Mouse (Mus musculus) kidney, embryonic 16.5 days (tissue): ENCODE data around the gene Pigk. TPM values are rescaled to one million over a fixed set of nuclear protein-coding genes. Genes with fewer than 3 reads are reported as not detected.
A peak's percentile ranks its signal among the peaks of the same experiment; 100 is the strongest.

ENCODE experiments used
- ATAC-seq: fragments of 200-750 bp; cut with Nextera tagmentation; 2 replicates; pipeline ENCODE4 v1.8.0; 2017; ENCODE audit warnings: moderate TSS enrichment; ENCODE audit not compliant: low FRiP score, low TSS enrichment
- H3K27ac ChIP-seq: fragments of 300-500 bp; sonication (generic); 2 replicates; pipeline ENCODE4 v1.5.1; 2014; ENCODE audit warnings: low read length
- H3K27me3 ChIP-seq: fragments of 300-500 bp; sonication (generic); 2 replicates; pipeline ENCODE4 v1.6.1; 2014; ENCODE audit warnings: low read length, control low read depth, mixed read lengths; ENCODE audit not compliant: insufficient read depth
- H3K36me3 ChIP-seq: fragments of 300-500 bp; sonication (generic); 2 replicates; pipeline ENCODE4 v1.6.1; 2014; ENCODE audit warnings: low read length, control low read depth, mixed read lengths; ENCODE audit not compliant: insufficient read depth
- H3K4me1 ChIP-seq: fragments of 300-500 bp; sonication (generic); 2 replicates; pipeline ENCODE4 v1.6.1; 2014; ENCODE audit warnings: low read length, control low read depth, mixed read lengths; ENCODE audit not compliant: insufficient read depth
- H3K4me2 ChIP-seq: fragments of 300-500 bp; sonication (generic); replicated peaks from 2 replicates; pipeline ENCODE4 v1.6.1; 2014; ENCODE audit warnings: low read depth, low read length
- H3K4me3 ChIP-seq: fragments of 300-500 bp; sonication (generic); 2 replicates; pipeline ENCODE4 v1.5.1; 2014; ENCODE audit warnings: mild to moderate bottlenecking, low read length
- H3K9ac ChIP-seq: fragments of 300-500 bp; sonication (generic); replicated peaks from 2 replicates; pipeline ENCODE4 v1.6.1; 2014; ENCODE audit warnings: low read length
- H3K9me3 ChIP-seq: fragments of 300-500 bp; sonication (generic); 2 replicates; pipeline ENCODE4 v1.6.1; 2016; ENCODE audit warnings: low read length, control low read depth
- WGBS: fragments of 180-500 bp; shearing (Covaris S2); extraction: QIAGEN DNeasy Blood & Tissue Kit; methylation state at CpG from one replicate; pipeline ENCODE4 v1.1.7; 2014; 5-methylcytosine and 5-hydroxymethylcytosine counted together
- polyA plus RNA-seq: library from polyadenylated mRNA; unstranded; fragments of >200 nt; fragmentation: Nextera tagmentation; extraction: Ambion mirVana; gene quantifications from 2 replicates; pipeline ENCODE4 v1.2.1, GENCODE M21; 2015

Pigk gene
- polyA plus RNA-seq, 1 experiment from 2014 or later, result 43.9 TPM

DNA sequence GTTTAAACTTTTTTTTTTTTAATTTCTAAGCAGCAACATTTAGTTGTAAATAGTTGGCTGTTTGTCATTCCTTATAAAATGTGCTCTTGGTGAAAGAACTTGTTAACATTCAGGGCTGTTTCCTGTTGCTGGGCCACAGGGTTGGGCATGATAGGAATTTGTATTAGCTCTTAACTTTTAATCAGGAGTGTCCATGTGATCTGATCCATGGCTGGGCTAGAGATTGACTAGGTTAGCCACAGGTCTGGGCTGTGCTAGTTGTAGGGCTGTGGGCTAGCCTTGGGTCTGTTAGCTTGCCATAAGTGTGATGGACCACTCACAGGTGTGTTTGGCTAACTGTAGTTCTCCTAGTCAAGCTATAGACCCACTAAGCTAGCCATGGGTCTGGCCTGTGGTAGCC, 130.0 kb downstream of the Pigk start:
- Histone ChIP-seq H3K4me2 (no peak overlapping the region), H3K4me3 (no peak overlapping the region), H3K9ac (no peak overlapping the region), H3K27ac (no peak overlapping the region), H3K4me1 (peaks cover 11% of the 10 kb centered on the region; the same call in 1 of the 2 replicates), H3K9me3 (no peaks in the 10 kb centered on the region), H3K36me3 (no peaks in the 10 kb centered on the region), H3K27me3 (no peaks in the 10 kb centered on the region)
- ATAC-seq, result no peak

DNA sequence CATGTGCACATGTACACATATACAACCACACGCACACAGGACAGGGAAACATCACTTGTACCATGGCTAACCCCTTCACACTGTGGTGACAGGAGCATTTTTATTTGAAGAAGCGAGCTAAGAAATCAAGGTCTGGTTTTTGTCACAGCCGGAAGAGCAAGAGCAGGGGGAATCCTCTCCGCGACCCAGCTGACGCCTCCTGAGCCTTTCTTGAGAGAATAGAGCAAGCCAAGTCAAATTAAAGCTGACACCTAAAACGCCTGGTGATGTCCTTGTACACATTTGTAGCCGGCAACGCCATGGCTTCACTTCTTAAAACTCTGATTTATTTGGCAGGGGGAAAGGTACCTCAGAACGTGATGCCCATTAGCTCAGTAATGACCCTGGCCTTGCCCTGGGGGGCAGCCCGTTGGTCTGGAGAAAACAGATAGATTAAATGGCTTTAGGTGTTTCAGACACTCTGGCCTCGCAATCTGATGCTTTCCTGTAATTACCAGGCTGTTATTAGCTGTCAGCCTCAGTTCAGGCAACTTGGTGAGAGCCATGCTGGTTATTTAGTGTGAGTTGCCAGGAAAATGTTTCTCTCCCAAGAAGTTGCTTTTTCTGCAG, 141.2 kb downstream of the Pigk start:
- WGBS, result 24% methylated on average over 12 of the region's 12 CpGs
- H3K4me2 ChIP-seq, result no peak overlapping the region
- ATAC-seq, result peak; percentile 34

DNA sequence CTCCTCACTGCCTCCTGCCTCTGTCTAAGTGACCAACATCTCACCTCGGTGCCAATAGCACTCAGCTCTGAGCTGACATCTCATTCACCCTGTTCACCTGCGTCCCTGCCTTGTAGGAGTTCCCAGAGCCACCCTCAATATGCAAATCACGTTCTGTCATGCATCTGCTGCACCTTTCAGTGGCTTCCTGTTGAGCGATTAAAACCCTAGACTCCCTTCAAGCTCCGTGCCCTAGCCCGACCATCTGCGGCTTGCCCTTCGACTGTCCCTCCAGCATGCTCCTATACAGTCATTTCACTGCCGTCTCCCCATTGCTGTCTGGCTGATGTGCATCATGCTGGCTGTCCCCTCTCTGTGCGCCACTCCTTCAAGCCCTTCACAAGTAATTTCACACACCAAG, 142.2 kb downstream of the Pigk start:
- no peaks in the 10 kb centered on the region for H3K9me3 ChIP-seq
- ATAC-seq, result no peak
- H3K36me3 ChIP-seq, result no peaks in the 10 kb centered on the region
- H3K4me3 ChIP-seq, result no peak overlapping the region
- H3K9ac ChIP-seq, result no peak overlapping the region
- H3K27me3 ChIP-seq, result no peaks in the 10 kb centered on the region
- no peaks in the 10 kb centered on the region; the same call in 1 of the 2 replicates for H3K4me1 ChIP-seq
- H3K4me2 ChIP-seq, result no peak overlapping the region
- no peak overlapping the region for H3K27ac ChIP-seq
- WGBS, result 32% methylated on average over 10 of the region's 10 CpGs

More for the DNA sequence above, 141.2 kb downstream of the Pigk start:
- H3K9me3 ChIP-seq, result no peaks in the 10 kb centered on the region
- H3K4me1 ChIP-seq, result no peaks in the 10 kb centered on the region; the same call in 1 of the 2 replicates
- H3K9ac ChIP-seq, result no peak overlapping the region
- no peaks in the 10 kb centered on the region for H3K27me3 ChIP-seq
- H3K36me3 ChIP-seq, result no peaks in the 10 kb centered on the region
- H3K4me3 ChIP-seq, result no peak overlapping the region
- H3K27ac ChIP-seq, result no peak overlapping the region

GRCm38 (mm10) chr3:152861450-152861849, 147.6 kb downstream of the Pigk start:
- Histone ChIP-seq H3K9ac (no peak overlapping the region), H3K36me3 (no peaks in the 10 kb centered on the region), H3K9me3 (no peaks in the 10 kb centered on the region), H3K4me2 (no peak overlapping the region), H3K27me3 (no peaks in the 10 kb centered on the region), H3K4me1 (no peaks in the 10 kb centered on the region), H3K4me3 (no peak overlapping the region), H3K27ac (no peak overlapping the region)
- 40% methylated on average over 4 of the region's 4 CpGs for WGBS
- ATAC-seq, result peak; percentile 55; the same call in 1 of the 2 replicates

- Histone ChIP-seq H3K9ac (no peak overlapping the region), H3K36me3 (no peaks in the 10 kb centered on the region), H3K9me3 (no peaks in the 10 kb centered on the region), H3K4me1 (no peaks in the 10 kb centered on the region), H3K27me3 (no peaks in the 10 kb centered on the region), H3K27ac (no peak overlapping the region), H3K4me2 (no peak overlapping the region), H3K4me3 (no peak overlapping the region)
- whole genome bisulfite sequencing, result 86% methylated on average over 1 of the region's 1 CpGs
- ATAC-seq, result no peak; the same call in 1 of the 2 replicates
Observed at GRCm38 (mm10) chr3:152861978-152862377, 148.1 kb downstream of the Pigk start.

DNA sequence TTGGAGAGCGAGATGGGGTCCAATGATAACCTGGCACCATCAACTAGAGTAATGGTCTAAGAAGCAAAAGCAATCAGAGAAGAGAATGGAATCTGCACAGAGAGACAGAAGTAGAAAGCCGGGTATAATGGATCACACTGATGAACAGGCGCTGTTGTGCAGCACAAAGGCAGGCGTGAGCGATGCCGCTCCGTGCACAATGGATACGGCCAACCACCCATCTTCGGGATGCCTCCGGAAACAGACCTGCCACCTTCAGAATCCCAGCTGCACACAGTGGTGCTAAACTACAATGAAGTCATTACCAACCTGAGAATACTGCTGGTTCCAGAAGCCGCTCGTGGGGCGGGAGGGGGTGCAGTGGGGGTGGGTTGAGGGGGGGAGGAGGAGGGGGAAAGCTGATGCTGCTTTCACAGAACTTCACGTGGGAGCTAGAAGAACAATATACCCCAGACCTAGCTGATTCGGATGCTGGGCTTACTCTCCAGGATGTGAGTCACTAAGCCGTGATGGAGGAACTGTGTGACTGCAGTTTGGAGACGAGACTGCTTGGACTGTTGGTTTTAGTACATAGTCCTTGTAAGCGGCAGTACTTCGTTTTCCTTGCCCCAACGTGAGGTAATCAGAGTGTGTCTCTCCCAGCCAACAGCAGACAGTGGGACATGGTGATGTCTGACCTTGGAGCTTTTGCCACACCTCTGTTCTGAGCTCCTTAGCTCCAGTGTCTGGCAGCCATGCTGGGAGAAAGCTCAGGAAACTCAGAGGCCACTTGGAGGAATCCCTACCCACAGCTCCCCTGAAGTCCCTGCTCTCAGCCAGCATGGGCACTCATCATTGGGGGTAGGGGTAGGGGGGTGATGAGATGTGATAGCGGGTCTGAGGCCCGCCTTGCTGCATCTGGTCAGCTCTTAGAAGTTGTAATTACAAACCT, 152.4 kb downstream of the Pigk start:
- no peak overlapping the region for H3K27ac ChIP-seq
- H3K4me3 ChIP-seq, result no peak overlapping the region
- H3K27me3 ChIP-seq, result no peaks in the 10 kb centered on the region
- no peaks in the 10 kb centered on the region for H3K36me3 ChIP-seq
- ATAC-seq, result no peak
- H3K4me1 ChIP-seq, result no peaks in the 10 kb centered on the region
- no peak overlapping the region for H3K9ac ChIP-seq
- H3K4me2 ChIP-seq, result no peak overlapping the region
- H3K9me3 ChIP-seq, result no peaks in the 10 kb centered on the region
- WGBS, result 68% methylated on average over 22 of the region's 22 CpGs

DNA sequence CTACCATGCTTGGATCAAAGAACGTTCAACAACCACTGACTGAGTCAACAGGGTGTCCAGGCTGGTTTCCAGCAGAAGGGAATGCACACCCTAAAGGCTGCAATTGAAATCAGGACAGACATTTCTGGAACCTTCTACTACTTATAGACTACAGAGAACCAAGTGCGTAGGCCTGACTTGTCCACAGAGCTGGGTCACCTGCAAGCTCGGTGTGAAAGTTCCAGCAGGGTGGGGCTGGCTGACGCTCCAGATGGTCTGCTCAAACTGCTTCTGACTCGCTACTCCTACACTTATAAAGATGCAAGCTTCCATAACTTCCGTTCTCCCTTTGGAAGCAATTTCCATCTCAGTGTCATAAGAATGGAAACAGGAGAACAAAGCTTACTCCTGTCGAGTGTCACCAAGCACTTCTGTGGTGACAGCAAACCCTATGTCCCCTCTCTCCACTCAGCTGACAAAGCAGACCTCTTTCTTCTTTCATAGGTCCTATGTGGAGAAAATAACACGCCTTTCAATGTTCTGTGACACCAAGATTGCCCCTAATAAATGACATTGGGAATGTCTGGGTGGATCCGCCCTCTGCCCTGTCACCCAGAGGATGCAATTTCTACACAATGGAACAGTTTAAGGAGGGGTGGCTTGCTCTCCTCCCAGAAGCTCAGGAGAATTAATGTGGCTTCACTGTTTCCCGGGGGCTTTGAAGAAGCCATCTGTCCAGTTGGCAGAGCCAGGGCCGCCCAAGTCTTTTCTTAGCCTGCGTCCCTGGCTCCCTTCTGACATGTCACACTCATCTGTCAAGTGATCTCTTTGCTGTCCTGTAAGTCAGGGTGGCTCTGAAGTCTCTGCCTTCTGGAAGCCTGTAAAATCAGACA, 154.0 kb downstream of the Pigk start:
- WGBS, result 52% methylated on average over 12 of the region's 12 CpGs
- H3K27me3 ChIP-seq, result no peaks in the 10 kb centered on the region
- no peaks in the 10 kb centered on the region for H3K9me3 ChIP-seq
- H3K9ac ChIP-seq, result no peak overlapping the region
- H3K4me3 ChIP-seq, result no peak overlapping the region
- no peak overlapping the region for H3K27ac ChIP-seq
- H3K4me1 ChIP-seq, result no peaks in the 10 kb centered on the region
- no peak overlapping the region for H3K4me2 ChIP-seq
- no peaks in the 10 kb centered on the region for H3K36me3 ChIP-seq
- ATAC-seq, result no peak

- no peak for ATAC-seq
- Histone ChIP-seq H3K4me3 (no peak overlapping the region), H3K27ac (no peak overlapping the region), H3K4me2 (no peak overlapping the region), H3K36me3 (no peaks in the 10 kb centered on the region), H3K27me3 (no peaks in the 10 kb centered on the region), H3K9me3 (no peaks in the 10 kb centered on the region), H3K4me1 (no peaks in the 10 kb centered on the region), H3K9ac (no peak overlapping the region)
- 36% methylated on average over 12 of the region's 12 CpGs for WGBS
Observed at GRCm38 (mm10) chr3:152872054-152872453, 158.2 kb downstream of the Pigk start.

- Histone ChIP-seq H3K9me3 (no peaks in the 10 kb centered on the region), H3K4me1 (no peaks in the 10 kb centered on the region), H3K27me3 (no peaks in the 10 kb centered on the region), H3K4me2 (no peak overlapping the region), H3K9ac (no peak overlapping the region), H3K27ac (no peak overlapping the region), H3K36me3 (no peaks in the 10 kb centered on the region), H3K4me3 (no peak overlapping the region)
- 47% methylated on average over 6 of the region's 6 CpGs for WGBS
- no peak for ATAC-seq
Observed at GRCm38 (mm10) chr3:152872596-152872995, 158.7 kb downstream of the Pigk start.
